Mouse (Mus musculus): ENCODE measurements around the gene Lrrc51.

DNA sequence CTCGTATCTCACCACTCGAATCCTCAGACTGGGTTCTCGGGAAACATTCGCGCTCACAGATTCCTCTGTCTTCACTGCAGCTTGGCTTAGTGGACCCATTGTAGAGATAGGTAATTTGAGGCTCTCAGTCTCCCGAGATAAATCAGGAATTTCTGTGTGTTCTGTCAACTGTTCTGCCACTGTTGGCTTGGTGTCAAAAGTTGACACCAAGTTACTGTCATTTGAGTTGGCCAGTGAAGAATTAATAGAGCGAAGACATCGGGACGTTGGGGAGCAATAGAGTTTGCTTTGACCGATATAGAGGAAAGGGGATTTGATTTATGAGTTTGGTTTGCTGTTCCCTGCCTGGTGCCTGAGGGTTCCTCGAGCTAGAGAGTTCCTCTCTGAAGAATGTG lies 27.4 kb downstream of the Lrrc51 start, which contains the start of gene Tomt:
- TF ChIP-seq CTCF (IDR thresholded peaks at IDR 0.05; ENCODE audit: low read depth) (no peak), EP300 (IDR thresholded peaks at IDR 0.05; ENCODE audit: low read depth) (no peak)

Data from liver, embryonic 14.5 days (tissue).